Mouse (Mus musculus): Measurements from ENCODE around the gene Dnajc3. TPM values are rescaled to one million over a fixed set of nuclear protein-coding genes. Genes with fewer than 3 reads are reported as not detected.

Dnajc3 gene
- polyA plus RNA-seq, 1 experiment from 2014 or later, result 43.1 TPM

GRCm38 (mm10) chr14:118903397-118903796 is 34.4 kb upstream of the Dnajc3 start:
- ATAC-seq (replicated peaks; ENCODE audit: low FRiP score, low read depth), result no peak
- H3K9me3 ChIP-seq (replicated peaks; ENCODE audit: low read length), result no peaks in the 10 kb centered on the region
- H3K36me3 ChIP-seq (ENCODE audit: insufficient read depth, low read length), result peaks cover 10% of the 10 kb centered on the region
- H3K4me2 ChIP-seq (ENCODE audit: low read length), result no peak overlapping the region
- TF ChIP-seq CTCF (IDR thresholded peaks at IDR 0.05; ENCODE audit: low read depth), result no peak
- DNase-seq (ENCODE audit: low spot score), result no peak
- no peak overlapping the region for H3K9ac ChIP-seq (ENCODE audit: low read depth, low read length)
- 85% methylated on average over 3 of the region's 3 CpGs for WGBS
- H3K4me3 ChIP-seq (replicated peaks; ENCODE audit: low read depth, low read length), result no peak overlapping the region
- H3K4me1 ChIP-seq (replicated peaks; ENCODE audit: insufficient read depth, low read length), result 0 out of 2 replicates have a peak, but pooled peaks cover 5% of the 10 kb centered on the region
- H3K27me3 ChIP-seq (ENCODE audit: insufficient read depth, low read length), result no peaks in the 10 kb centered on the region
- no peak overlapping the region for H3K27ac ChIP-seq

GRCm38 (mm10) chr14:118903867-118904562 is 33.8 kb upstream of the Dnajc3 start:
- no peak for TF ChIP-seq CTCF (IDR thresholded peaks at IDR 0.05; ENCODE audit: low read depth)
- H3K9ac ChIP-seq (ENCODE audit: low read depth, low read length), result no peak overlapping the region
- 0 out of 2 replicates have a peak, but pooled peaks cover 5% of the 10 kb centered on the region for H3K4me1 ChIP-seq (replicated peaks; ENCODE audit: insufficient read depth, low read length)
- no peak overlapping the region for H3K4me2 ChIP-seq (ENCODE audit: low read length)
- H3K4me3 ChIP-seq (replicated peaks; ENCODE audit: low read depth, low read length), result no peak overlapping the region
- 44% methylated on average over 6 of the region's 6 CpGs for WGBS
- ATAC-seq (replicated peaks; ENCODE audit: low FRiP score, low read depth) (no peak), DNase-seq (ENCODE audit: low spot score) (no peak)
- peaks cover 11% of the 10 kb centered on the region for H3K36me3 ChIP-seq (ENCODE audit: insufficient read depth, low read length)
- H3K27ac ChIP-seq, result no peak overlapping the region
- no peaks in the 10 kb centered on the region for H3K27me3 ChIP-seq (ENCODE audit: insufficient read depth, low read length)
- no peaks in the 10 kb centered on the region for H3K9me3 ChIP-seq (replicated peaks; ENCODE audit: low read length)

GRCm38 (mm10) chr14:118907592-118907991 is 30.2 kb upstream of the Dnajc3 start:
- ATAC-seq (replicated peaks; ENCODE audit: low FRiP score, low read depth) (no peak), DNase-seq (ENCODE audit: low spot score) (no peak)
- Histone ChIP-seq H3K9me3 (replicated peaks; ENCODE audit: low read length) (no peaks in the 10 kb centered on the region), H3K27ac (no peak overlapping the region), H3K4me3 (replicated peaks; ENCODE audit: low read depth, low read length) (no peak overlapping the region), H3K4me2 (ENCODE audit: low read length) (no peak overlapping the region), H3K27me3 (ENCODE audit: insufficient read depth, low read length) (no peaks in the 10 kb centered on the region), H3K36me3 (ENCODE audit: insufficient read depth, low read length) (peaks cover 8% of the 10 kb centered on the region; the same call in 1 of the 2 replicates), H3K9ac (ENCODE audit: low read depth, low read length) (no peak overlapping the region), H3K4me1 (replicated peaks; ENCODE audit: insufficient read depth, low read length) (0 out of 2 replicates have a peak, but pooled peaks cover 5% of the 10 kb centered on the region)
- no peak for TF ChIP-seq CTCF (IDR thresholded peaks at IDR 0.05; ENCODE audit: low read depth)
- WGBS, result 51% methylated on average over 8 of the region's 8 CpGs

GRCm38 (mm10) chr14:118909872-118910271 is 27.9 kb upstream of the Dnajc3 start:
- WGBS, result 32% methylated on average over 8 of the region's 8 CpGs
- H3K4me1 ChIP-seq (replicated peaks; ENCODE audit: insufficient read depth, low read length), result 0 out of 2 replicates have a peak, but pooled peaks cover 5% of the 10 kb centered on the region
- no peak for ATAC-seq (replicated peaks; ENCODE audit: low FRiP score, low read depth)
- TF ChIP-seq CTCF (IDR thresholded peaks at IDR 0.05; ENCODE audit: low read depth), result no peak
- no peaks in the 10 kb centered on the region for H3K27me3 ChIP-seq (ENCODE audit: insufficient read depth, low read length)
- no peaks in the 10 kb centered on the region for H3K9me3 ChIP-seq (replicated peaks; ENCODE audit: low read length)
- H3K4me2 ChIP-seq (ENCODE audit: low read length), result peak overlapping the region; percentile 47
- no peak overlapping the region for H3K4me3 ChIP-seq (replicated peaks; ENCODE audit: low read depth, low read length)
- peak; percentile 44 for DNase-seq (ENCODE audit: low spot score)
- 0 out of 2 replicates have a peak, but pooled peaks cover 4% of the 10 kb centered on the region for H3K36me3 ChIP-seq (ENCODE audit: insufficient read depth, low read length)
- no peak overlapping the region for H3K27ac ChIP-seq
- no peak overlapping the region for H3K9ac ChIP-seq (ENCODE audit: low read depth, low read length)

GRCm38 (mm10) chr14:118910332-118911222 is 27.2 kb upstream of the Dnajc3 start:
- Histone ChIP-seq H3K9me3 (replicated peaks; ENCODE audit: low read length) (no peaks in the 10 kb centered on the region), H3K27ac (peak overlapping the region; percentile 65; the same call in 1 of the 2 replicates), H3K9ac (ENCODE audit: low read depth, low read length) (0 out of 2 replicates have a peak overlapping the region, but pooled peaks have one; percentile 36), H3K36me3 (ENCODE audit: insufficient read depth, low read length) (0 out of 2 replicates have a peak, but pooled peaks cover 4% of the 10 kb centered on the region), H3K4me2 (ENCODE audit: low read length) (peak overlapping the region; percentile 47), H3K27me3 (ENCODE audit: insufficient read depth, low read length) (no peaks in the 10 kb centered on the region), H3K4me1 (replicated peaks; ENCODE audit: insufficient read depth, low read length) (0 out of 2 replicates have a peak, but pooled peaks cover 5% of the 10 kb centered on the region), H3K4me3 (replicated peaks; ENCODE audit: low read depth, low read length) (0 out of 2 replicates have a peak overlapping the region, but pooled peaks have one; percentile 12)
- peak; percentile 62 for ATAC-seq (replicated peaks; ENCODE audit: low FRiP score, low read depth)
- WGBS, result 32% methylated on average over 29 of the region's 29 CpGs
- DNase-seq (ENCODE audit: low spot score), result peak; percentile 94
- peak; percentile 86 for TF ChIP-seq CTCF (IDR thresholded peaks at IDR 0.05; ENCODE audit: low read depth)

GRCm38 (mm10) chr14:118911521-118911920 is 26.3 kb upstream of the Dnajc3 start:
- Histone ChIP-seq H3K9me3 (replicated peaks; ENCODE audit: low read length) (no peaks in the 10 kb centered on the region), H3K36me3 (ENCODE audit: insufficient read depth, low read length) (0 out of 2 replicates have a peak, but pooled peaks cover 4% of the 10 kb centered on the region), H3K4me3 (replicated peaks; ENCODE audit: low read depth, low read length) (no peak overlapping the region), H3K4me1 (replicated peaks; ENCODE audit: insufficient read depth, low read length) (0 out of 2 replicates have a peak, but pooled peaks cover 5% of the 10 kb centered on the region), H3K27ac (no peak overlapping the region), H3K27me3 (ENCODE audit: insufficient read depth, low read length) (no peaks in the 10 kb centered on the region), H3K4me2 (ENCODE audit: low read length) (no peak overlapping the region), H3K9ac (ENCODE audit: low read depth, low read length) (no peak overlapping the region)
- ATAC-seq (replicated peaks; ENCODE audit: low FRiP score, low read depth), result no peak
- WGBS, result 94% methylated on average over 6 of the region's 6 CpGs
- no peak for TF ChIP-seq CTCF (IDR thresholded peaks at IDR 0.05; ENCODE audit: low read depth)
- no peak for DNase-seq (ENCODE audit: low spot score)
